Mouse (Mus musculus) heart, postnatal 0 days (tissue): ENCODE data around the gene T2.

Experiments
- CTCF ChIP-seq: IDR thresholded peaks from 2 replicates; pipeline ENCODE4 v1.5.1; 2016; ENCODE audit warnings: antibody characterized with exemption, control low read depth, low read depth
- EP300 ChIP-seq: IDR thresholded peaks from 2 replicates; pipeline ENCODE4 v1.6.1; 2016; ENCODE audit warnings: antibody characterized with exemption, low read depth

GRCm38 (mm10) chr17:8360876-8361275 is 5.1 kb downstream of the T2 start:
- TF ChIP-seq EP300 (no peak), CTCF (no peak)
